Mouse (Mus musculus): ENCODE data around the gene Syngr1.

Syngr1 gene

GRCm38 (mm10) chr15:80091121-80091955 lies at the start of gene Syngr1, which contains the start of gene Rpl3:
Syngr1 (plus strand) TSS chr15:80091334.
Rpl3 (minus strand) TSS chr15:80091868.
- peak; percentile 84 to 86 for DNase-seq (ENCODE audit: low spot score in 2 of 2)

- DNase-seq (ENCODE audit: low spot score in 2 of 2) = no peak
Measured at GRCm38 (mm10) chr15:80042152-80042551, 49.0 kb upstream of the Syngr1 start.

GRCm38 (mm10) chr15:80044249-80044648 lies 46.9 kb upstream of the Syngr1 start:
- no peak for DNase-seq (ENCODE audit: low spot score in 2 of 2)

- no peak for DNase-seq (ENCODE audit: low spot score in 2 of 2)
Measured at GRCm38 (mm10) chr15:80045749-80046148, 45.4 kb upstream of the Syngr1 start.

- no peak for DNase-seq (ENCODE audit: low spot score in 2 of 2)
Measured at GRCm38 (mm10) chr15:80047242-80047641, 43.9 kb upstream of the Syngr1 start.

GRCm38 (mm10) chr15:80047973-80048372 lies 43.2 kb upstream of the Syngr1 start:
- DNase-seq (ENCODE audit: low spot score in 2 of 2) = no peak

GRCm38 (mm10) chr15:80050093-80050492 lies 41.0 kb upstream of the Syngr1 start:
- no peak for DNase-seq (ENCODE audit: low spot score in 2 of 2)

GRCm38 (mm10) chr15:80051092-80051761 lies 39.9 kb upstream of the Syngr1 start:
- DNase-seq (ENCODE audit: low spot score in 2 of 2) = no peak

GRCm38 (mm10) chr15:80051782-80052181 lies 39.4 kb upstream of the Syngr1 start:
- DNase-seq (ENCODE audit: low spot score in 2 of 2) = no peak

- DNase-seq (ENCODE audit: low spot score in 2 of 2) = no peak
Measured at GRCm38 (mm10) chr15:80053381-80054033, 37.6 kb upstream of the Syngr1 start.

- no peak for DNase-seq (ENCODE audit: low spot score in 2 of 2)
Measured at GRCm38 (mm10) chr15:80054034-80054710, 37.0 kb upstream of the Syngr1 start.

- DNase-seq (ENCODE audit: low spot score in 2 of 2) = no peak
Measured at GRCm38 (mm10) chr15:80058151-80058550, 33.0 kb upstream of the Syngr1 start.

GRCm38 (mm10) chr15:80059606-80060005 lies 31.5 kb upstream of the Syngr1 start:
- DNase-seq (ENCODE audit: low spot score in 2 of 2) = no peak

GRCm38 (mm10) chr15:80060356-80061070 lies 30.6 kb upstream of the Syngr1 start:
- no peak for DNase-seq (ENCODE audit: low spot score in 2 of 2)

GRCm38 (mm10) chr15:80061071-80061550 lies 30.0 kb upstream of the Syngr1 start:
- no peak for DNase-seq (ENCODE audit: low spot score in 2 of 2)

- DNase-seq (ENCODE audit: low spot score in 2 of 2) = no peak
Measured at GRCm38 (mm10) chr15:80062339-80062738, 28.8 kb upstream of the Syngr1 start.

GRCm38 (mm10) chr15:80062821-80063220 lies 28.3 kb upstream of the Syngr1 start:
- no peak for DNase-seq (ENCODE audit: low spot score in 2 of 2)

GRCm38 (mm10) chr15:80064965-80065364 lies 26.2 kb upstream of the Syngr1 start:
- no peak for DNase-seq (ENCODE audit: low spot score in 2 of 2)

- no peak for DNase-seq (ENCODE audit: low spot score in 2 of 2)
Measured at GRCm38 (mm10) chr15:80065414-80065813, 25.7 kb upstream of the Syngr1 start.

- no peak for DNase-seq (ENCODE audit: low spot score in 2 of 2)
Measured at GRCm38 (mm10) chr15:80066538-80066937, 24.6 kb upstream of the Syngr1 start.

- DNase-seq (ENCODE audit: low spot score in 2 of 2) = no peak
Measured at GRCm38 (mm10) chr15:80069171-80069570, 22.0 kb upstream of the Syngr1 start.

Data from right cerebral cortex, adult 2 months (tissue).